13 mouse cellular contexts compared by ENCODE assay signal in genomic region chr17:48094820-48095680, GRCm38 (mm10). TPM values are rescaled to one million over a fixed set of nuclear protein-coding genes. Genes with fewer than 3 reads are reported as not detected.
DNase-seq lines count a peak whose midpoint lies in the region; ATAC-seq and TF ChIP-seq lines count a peak whose summit lies in the region.
"Had no signal": no experiment of that assay in that cellular context is flagged by ENCODE, and none has a peak within 500 bp of the region (broad histone marks: within the 10 kb centered on the region; RNA-seq: fewer than 3 reads in every experiment).

No protein-coding gene starts in this region.

- H3K4me2 ChIP-seq in forebrain, embryonic 12.5 days = peak overlapping the region; percentile 34; the same call in 1 of the 2 replicates
- no peak overlapping the region for H3K4me2 ChIP-seq in forebrain, embryonic 16.5 days (ENCODE audit: low read length)
- no peak overlapping the region for H3K4me2 ChIP-seq in kidney, postnatal 0 days (ENCODE audit: low read length)
- H3K4me2 ChIP-seq in limb, embryonic 11.5 days (ENCODE audit: low read depth, severe bottlenecking) = peak overlapping the region; percentile 8; the same call in 1 of the 2 replicates
- peak overlapping the region; percentile 35; the same call in 1 of the 2 replicates for H3K4me2 ChIP-seq in neural tube, embryonic 14.5 days (ENCODE audit: low read depth, low read length)

- ATAC-seq in forebrain, embryonic 12.5 days (ENCODE audit: low FRiP score) = no peak
- ATAC-seq in forebrain, embryonic 16.5 days = no peak; the same call in 1 of the 2 replicates
- no peak for ATAC-seq in kidney, postnatal 0 days (replicated peaks; ENCODE audit: low FRiP score, low read depth)
- ATAC-seq in limb, embryonic 11.5 days (ENCODE audit: insufficient number of reproducible peaks, low FRiP score, low TSS enrichment, low read depth) = no peak
- no peak for ATAC-seq in neural tube, embryonic 14.5 days (ENCODE audit: low read depth)
- no peak for ATAC-seq in CD4-positive, CD25-positive, alpha-beta regulatory T cell, adult 4 months

- peaks cover 50% of the 10 kb centered on the region for H3K4me1 ChIP-seq in forebrain, embryonic 12.5 days
- H3K4me1 ChIP-seq in forebrain, embryonic 16.5 days (replicated peaks; ENCODE audit: control insufficient read depth, insufficient read depth, low read length) = peaks cover 35% of the 10 kb centered on the region
- H3K4me1 ChIP-seq in kidney, postnatal 0 days (replicated peaks; ENCODE audit: insufficient read depth, low read length) = peaks cover 28% of the 10 kb centered on the region
- H3K4me1 ChIP-seq in limb, embryonic 11.5 days (ENCODE audit: control insufficient read depth, insufficient read depth, low read length) = peaks cover 42% of the 10 kb centered on the region
- peaks cover 24% of the 10 kb centered on the region; the same call in 1 of the 2 replicates for H3K4me1 ChIP-seq in neural tube, embryonic 14.5 days (ENCODE audit: control insufficient read depth, insufficient read depth, low read length)

- 7% methylated on average over 20 of the region's 20 CpGs for WGBS in forebrain, embryonic 12.5 days
- 6% methylated on average over 20 of the region's 20 CpGs for WGBS in forebrain, embryonic 16.5 days
- 7% methylated on average over 18 of the region's 20 CpGs for WGBS in kidney, postnatal 0 days
- WGBS in limb, embryonic 11.5 days = 6% methylated on average over 20 of the region's 20 CpGs
- 8% methylated on average over 20 of the region's 20 CpGs for WGBS in neural tube, embryonic 14.5 days

- H3K27me3 ChIP-seq in forebrain, embryonic 12.5 days = peaks cover 75% of the 10 kb centered on the region
- H3K27me3 ChIP-seq in forebrain, embryonic 16.5 days (replicated peaks; ENCODE audit: control insufficient read depth, insufficient read depth, low read length) = peaks cover 46% of the 10 kb centered on the region
- H3K27me3 ChIP-seq in kidney, postnatal 0 days (ENCODE audit: insufficient read depth, low read length) = peaks cover 39% of the 10 kb centered on the region
- peaks cover 43% of the 10 kb centered on the region for H3K27me3 ChIP-seq in limb, embryonic 11.5 days (ENCODE audit: control insufficient read depth, insufficient read depth, low read length)
- peaks cover 42% of the 10 kb centered on the region for H3K27me3 ChIP-seq in neural tube, embryonic 14.5 days (ENCODE audit: control insufficient read depth, insufficient read depth, low read length)

- 0 out of 2 replicates have a peak overlapping the region, but pooled peaks have one; percentile 13 for H3K27ac ChIP-seq in forebrain, embryonic 12.5 days
- no peak overlapping the region for H3K27ac ChIP-seq in forebrain, embryonic 16.5 days (ENCODE audit: low read length)
- no peak overlapping the region for H3K27ac ChIP-seq in kidney, postnatal 0 days
- H3K27ac ChIP-seq in limb, embryonic 11.5 days (replicated peaks; ENCODE audit: low read depth, low read length) = no peak overlapping the region
- no peak overlapping the region for H3K27ac ChIP-seq in neural tube, embryonic 14.5 days (ENCODE audit: low read depth, low read length)
- H3K27ac ChIP-seq: macrophage had no signal

- H3K9me3 ChIP-seq in forebrain, embryonic 12.5 days = 0 out of 2 replicates have a peak, but pooled peaks cover 4% of the 10 kb centered on the region
- H3K9me3 ChIP-seq in forebrain, embryonic 16.5 days (ENCODE audit: control insufficient read depth, low read length) = 0 out of 2 replicates have a peak, but pooled peaks cover 2% of the 10 kb centered on the region
- no peaks in the 10 kb centered on the region for H3K9me3 ChIP-seq in kidney, postnatal 0 days (replicated peaks; ENCODE audit: low read length)
- H3K9me3 ChIP-seq in limb, embryonic 11.5 days (ENCODE audit: control insufficient read depth, low read length) = peaks cover 2% of the 10 kb centered on the region; the same call in 1 of the 2 replicates
- H3K9me3 ChIP-seq in neural tube, embryonic 14.5 days (ENCODE audit: control insufficient read depth, low read length) = no peaks in the 10 kb centered on the region

- no peak for TF ChIP-seq CTCF in kidney, postnatal 0 days (IDR thresholded peaks at IDR 0.05; ENCODE audit: low read depth)

- no peak overlapping the region for H3K4me3 ChIP-seq in forebrain, embryonic 12.5 days (replicated peaks)
- no peak overlapping the region for H3K4me3 ChIP-seq in forebrain, embryonic 16.5 days (replicated peaks; ENCODE audit: low read length)
- H3K4me3 ChIP-seq in kidney, postnatal 0 days (replicated peaks; ENCODE audit: low read depth, low read length) = no peak overlapping the region
- H3K4me3 ChIP-seq in limb, embryonic 11.5 days (ENCODE audit: low read depth, low read length) = no peak overlapping the region
- no peak overlapping the region; the same call in 1 of the 2 replicates for H3K4me3 ChIP-seq in neural tube, embryonic 14.5 days (ENCODE audit: low read depth, low read length)

- no peaks in the 10 kb centered on the region for H3K36me3 ChIP-seq in forebrain, embryonic 12.5 days (replicated peaks)
- no peaks in the 10 kb centered on the region for H3K36me3 ChIP-seq in forebrain, embryonic 16.5 days (ENCODE audit: control insufficient read depth, insufficient read depth)
- no peaks in the 10 kb centered on the region for H3K36me3 ChIP-seq in kidney, postnatal 0 days (ENCODE audit: insufficient read depth, low read length)
- H3K36me3 ChIP-seq in limb, embryonic 11.5 days (ENCODE audit: control insufficient read depth, insufficient read depth, low read length) = no peaks in the 10 kb centered on the region
- no peaks in the 10 kb centered on the region for H3K36me3 ChIP-seq in neural tube, embryonic 14.5 days (ENCODE audit: control insufficient read depth, insufficient read depth, low read length)

- H3K9ac ChIP-seq in forebrain, embryonic 12.5 days = no peak overlapping the region
- no peak overlapping the region for H3K9ac ChIP-seq in forebrain, embryonic 16.5 days (replicated peaks; ENCODE audit: low read depth, low read length)
- H3K9ac ChIP-seq in kidney, postnatal 0 days (ENCODE audit: low read depth, low read length) = no peak overlapping the region
- H3K9ac ChIP-seq in limb, embryonic 11.5 days (ENCODE audit: low read length) = no peak overlapping the region
- no peak overlapping the region for H3K9ac ChIP-seq in neural tube, embryonic 14.5 days (replicated peaks; ENCODE audit: low read depth, low read length)

- DNase-seq in kidney, postnatal 0 days (ENCODE audit: low spot score) = peak; percentile 24
- DNase-seq in kidney, postnatal 36 days = no peak
- DNase-seq in limb, embryonic 11.5 days (ENCODE audit: low spot score) = peak; percentile 32
- no peak for DNase-seq in cerebellum, postnatal 10 days
- DNase-seq: adrenal gland, adult 2 months; cerebellum, adult 11 months had no signal

RNA-seq across cellular contexts. Expression of gene 1700067P10Rik, which starts 5.9 kb away (rescaled TPM):
- polyA plus RNA-seq in forebrain, embryonic 12.5 days (2016; fragmentation: Nextera tagmentation; extraction: Ambion mirVana) = not detected in 2 replicates
- not detected in 2 replicates for polyA plus RNA-seq in forebrain, embryonic 16.5 days (2015; fragmentation: Nextera tagmentation; extraction: Ambion mirVana)
- not detected in 2 replicates for polyA plus RNA-seq in kidney, postnatal 0 days (2015; fragmentation: Nextera tagmentation; extraction: Ambion mirVana)
- not detected in 2 replicates for polyA plus RNA-seq in limb, embryonic 11.5 days (2014; fragmentation: Nextera tagmentation; extraction: Ambion mirVana)
- polyA plus RNA-seq in neural tube, embryonic 14.5 days (2014; fragmentation: Nextera tagmentation; extraction: Ambion mirVana) = not detected in 2 replicates
- polyA plus RNA-seq in CD4-positive, CD25-positive, alpha-beta regulatory T cell, adult 4 months (2017; shearing (Covaris generic)) = not detected
- polyA plus RNA-seq: adrenal gland, adult 2 months; liver, embryonic 11.5 days; macrophage; thymus, postnatal 0 days had no signal

RNA-seq across cellular contexts. Expression of gene 9830107B12Rik, which starts 51.0 kb away (rescaled TPM):
- polyA plus RNA-seq in forebrain, embryonic 12.5 days (2016; fragmentation: Nextera tagmentation; extraction: Ambion mirVana) = not detected in 2 replicates
- polyA plus RNA-seq in forebrain, embryonic 16.5 days (2015; fragmentation: Nextera tagmentation; extraction: Ambion mirVana) = not detected in 2 replicates
- polyA plus RNA-seq in kidney, postnatal 0 days (2015; fragmentation: Nextera tagmentation; extraction: Ambion mirVana) = not detected in 2 replicates
- not detected in 2 replicates for polyA plus RNA-seq in limb, embryonic 11.5 days (2014; fragmentation: Nextera tagmentation; extraction: Ambion mirVana)
- not detected in 2 replicates for polyA plus RNA-seq in neural tube, embryonic 14.5 days (2014; fragmentation: Nextera tagmentation; extraction: Ambion mirVana)
- not detected for polyA plus RNA-seq in CD4-positive, CD25-positive, alpha-beta regulatory T cell, adult 4 months (2017; shearing (Covaris generic))
- polyA plus RNA-seq: adrenal gland, adult 2 months; thymus, postnatal 0 days had no signal

RNA-seq across cellular contexts. Expression of gene 1700122O11Rik, which starts 57.0 kb away (rescaled TPM):
- polyA plus RNA-seq in forebrain, embryonic 12.5 days (2016; fragmentation: Nextera tagmentation; extraction: Ambion mirVana) = not detected in 2 replicates
- polyA plus RNA-seq in forebrain, embryonic 16.5 days (2015; fragmentation: Nextera tagmentation; extraction: Ambion mirVana) = not detected in 2 replicates
- polyA plus RNA-seq in kidney, postnatal 0 days (2015; fragmentation: Nextera tagmentation; extraction: Ambion mirVana) = not detected in 2 replicates
- polyA plus RNA-seq in limb, embryonic 11.5 days (2014; fragmentation: Nextera tagmentation; extraction: Ambion mirVana) = not detected in 2 replicates
- polyA plus RNA-seq in neural tube, embryonic 14.5 days (2014; fragmentation: Nextera tagmentation; extraction: Ambion mirVana) = not detected in 2 replicates
- polyA plus RNA-seq in CD4-positive, CD25-positive, alpha-beta regulatory T cell, adult 4 months (2017; shearing (Covaris generic)) = not detected
- polyA plus RNA-seq: adrenal gland, adult 2 months; liver, embryonic 11.5 days; macrophage; thymus, postnatal 0 days had no signal

Comparison
In these comparisons a context has a peak if more than half of its experiments do, and no peak if none do; other contexts are left out.
1. H3K4me2 ChIP-seq: peak in forebrain, embryonic 12.5 days (single experiment), limb, embryonic 11.5 days (single experiment) and neural tube, embryonic 14.5 days (single experiment); none in forebrain, embryonic 16.5 days (single experiment) and kidney, postnatal 0 days (single experiment).
2. DNase-seq: peak in kidney, postnatal 0 days (single experiment) and limb, embryonic 11.5 days (single experiment); none in kidney, postnatal 36 days (0 of 2) and cerebellum, postnatal 10 days (0 of 2).